Mouse (Mus musculus): ENCODE measurements around the gene Chrd. TPM values are rescaled to one million over a fixed set of nuclear protein-coding genes. Genes with fewer than 3 reads are reported as not detected.

Gene Chrd
- polyA plus RNA-seq, 1 experiment from 2014 or later, result 1.9 TPM

GRCm38 (mm10) chr16:20724338-20724748, 8.6 kb upstream of the Chrd start:
- WGBS, result 27% methylated on average over 5 of the region's 5 CpGs
- Histone ChIP-seq H3K4me3 (ENCODE audit: low read length) (no peak overlapping the region), H3K4me2 (ENCODE audit: low read depth, low read length) (no peak overlapping the region), H3K36me3 (ENCODE audit: control insufficient read depth, insufficient read depth) (peaks cover 7% of the 10 kb centered on the region), H3K9me3 (replicated peaks; ENCODE audit: control insufficient read depth, low read length) (no peaks in the 10 kb centered on the region), H3K27me3 (ENCODE audit: control insufficient read depth, insufficient read depth, low read length) (peaks cover 2% of the 10 kb centered on the region; the same call in 1 of the 2 replicates), H3K27ac (ENCODE audit: low read length) (no peak overlapping the region), H3K4me1 (ENCODE audit: control insufficient read depth, insufficient read depth, low read length) (no peaks in the 10 kb centered on the region), H3K9ac (ENCODE audit: low read length) (0 out of 2 replicates have a peak overlapping the region, but pooled peaks have one; percentile 14)
- ATAC-seq (replicated peaks; ENCODE audit: extremely low read depth, insufficient read depth, low FRiP score), result no peak; the same call in 1 of the 2 replicates

- ATAC-seq (replicated peaks; ENCODE audit: extremely low read depth, insufficient read depth, low FRiP score), result no peak
- Histone ChIP-seq H3K36me3 (ENCODE audit: control insufficient read depth, insufficient read depth) (peaks cover 7% of the 10 kb centered on the region), H3K9ac (ENCODE audit: low read length) (no peak overlapping the region), H3K4me1 (ENCODE audit: control insufficient read depth, insufficient read depth, low read length) (no peaks in the 10 kb centered on the region), H3K4me2 (ENCODE audit: low read depth, low read length) (no peak overlapping the region), H3K4me3 (ENCODE audit: low read length) (no peak overlapping the region), H3K27me3 (ENCODE audit: control insufficient read depth, insufficient read depth, low read length) (peaks cover 2% of the 10 kb centered on the region), H3K9me3 (replicated peaks; ENCODE audit: control insufficient read depth, low read length) (no peaks in the 10 kb centered on the region), H3K27ac (ENCODE audit: low read length) (no peak overlapping the region)
- WGBS, result 75% methylated on average over 7 of the region's 7 CpGs
Measured at GRCm38 (mm10) chr16:20725321-20725720, 7.6 kb upstream of the Chrd start.

- WGBS, result 76% methylated on average over 4 of the region's 4 CpGs
- no peaks in the 10 kb centered on the region for H3K9me3 ChIP-seq (replicated peaks; ENCODE audit: control insufficient read depth, low read length)
- no peak for ATAC-seq (replicated peaks; ENCODE audit: extremely low read depth, insufficient read depth, low FRiP score)
Measured at GRCm38 (mm10) chr16:20725750-20726149, 7.2 kb upstream of the Chrd start.

GRCm38 (mm10) chr16:20726384-20726783, 6.5 kb upstream of the Chrd start:
- WGBS, result 57% methylated on average over 1 of the region's 1 CpGs

More at GRCm38 (mm10) chr16:20725750-20726149, 7.2 kb upstream of the Chrd start:
- Histone ChIP-seq H3K27me3 (ENCODE audit: control insufficient read depth, insufficient read depth, low read length) (peaks cover 6% of the 10 kb centered on the region), H3K36me3 (ENCODE audit: control insufficient read depth, insufficient read depth) (peaks cover 7% of the 10 kb centered on the region), H3K4me2 (ENCODE audit: low read depth, low read length) (no peak overlapping the region), H3K9ac (ENCODE audit: low read length) (no peak overlapping the region), H3K4me1 (ENCODE audit: control insufficient read depth, insufficient read depth, low read length) (no peaks in the 10 kb centered on the region), H3K27ac (ENCODE audit: low read length) (no peak overlapping the region), H3K4me3 (ENCODE audit: low read length) (no peak overlapping the region)

GRCm38 (mm10) chr16:20730293-20730711, 2.6 kb upstream of the Chrd start:
- WGBS, result 32% methylated on average over 5 of the region's 5 CpGs
- H3K9ac ChIP-seq (ENCODE audit: low read length), result no peak overlapping the region
- peaks cover 33% of the 10 kb centered on the region for H3K27me3 ChIP-seq (ENCODE audit: control insufficient read depth, insufficient read depth, low read length)
- H3K36me3 ChIP-seq (ENCODE audit: control insufficient read depth, insufficient read depth), result no peaks in the 10 kb centered on the region
- no peaks in the 10 kb centered on the region for H3K9me3 ChIP-seq (replicated peaks; ENCODE audit: control insufficient read depth, low read length)
- H3K4me3 ChIP-seq (ENCODE audit: low read length), result no peak overlapping the region
- no peak overlapping the region for H3K27ac ChIP-seq (ENCODE audit: low read length)
- no peak overlapping the region for H3K4me2 ChIP-seq (ENCODE audit: low read depth, low read length)
- peaks cover 6% of the 10 kb centered on the region for H3K4me1 ChIP-seq (ENCODE audit: control insufficient read depth, insufficient read depth, low read length)
- no peak for ATAC-seq (replicated peaks; ENCODE audit: extremely low read depth, insufficient read depth, low FRiP score)

More at GRCm38 (mm10) chr16:20726384-20726783, 6.5 kb upstream of the Chrd start:
- peaks cover 6% of the 10 kb centered on the region for H3K27me3 ChIP-seq (ENCODE audit: control insufficient read depth, insufficient read depth, low read length)
- ATAC-seq (replicated peaks; ENCODE audit: extremely low read depth, insufficient read depth, low FRiP score), result no peak
- H3K4me2 ChIP-seq (ENCODE audit: low read depth, low read length), result no peak overlapping the region
- H3K4me1 ChIP-seq (ENCODE audit: control insufficient read depth, insufficient read depth, low read length), result no peaks in the 10 kb centered on the region
- peaks cover 7% of the 10 kb centered on the region for H3K36me3 ChIP-seq (ENCODE audit: control insufficient read depth, insufficient read depth)
- no peaks in the 10 kb centered on the region for H3K9me3 ChIP-seq (replicated peaks; ENCODE audit: control insufficient read depth, low read length)
- H3K4me3 ChIP-seq (ENCODE audit: low read length), result no peak overlapping the region
- H3K9ac ChIP-seq (ENCODE audit: low read length), result no peak overlapping the region
- H3K27ac ChIP-seq (ENCODE audit: low read length), result no peak overlapping the region

- Histone ChIP-seq H3K27ac (ENCODE audit: low read length) (no peak overlapping the region), H3K27me3 (ENCODE audit: control insufficient read depth, insufficient read depth, low read length) (peaks cover 47% of the 10 kb centered on the region), H3K9ac (ENCODE audit: low read length) (no peak overlapping the region), H3K9me3 (replicated peaks; ENCODE audit: control insufficient read depth, low read length) (no peaks in the 10 kb centered on the region), H3K4me1 (ENCODE audit: control insufficient read depth, insufficient read depth, low read length) (peaks cover 6% of the 10 kb centered on the region), H3K4me3 (ENCODE audit: low read length) (no peak overlapping the region), H3K36me3 (ENCODE audit: control insufficient read depth, insufficient read depth) (no peaks in the 10 kb centered on the region), H3K4me2 (ENCODE audit: low read depth, low read length) (no peak overlapping the region)
- no peak for ATAC-seq (replicated peaks; ENCODE audit: extremely low read depth, insufficient read depth, low FRiP score)
- WGBS, result 58% methylated on average over 5 of the region's 5 CpGs
Measured at GRCm38 (mm10) chr16:20731688-20732087, 1.2 kb upstream of the Chrd start.

- 2% methylated on average over 27 of the region's 30 CpGs for WGBS
- Histone ChIP-seq H3K27ac (ENCODE audit: low read length) (peak overlapping the region; percentile 13; the same call in 1 of the 2 replicates), H3K4me2 (ENCODE audit: low read depth, low read length) (peak overlapping the region; percentile 99), H3K9ac (ENCODE audit: low read length) (peak overlapping the region; percentile 75), H3K36me3 (ENCODE audit: control insufficient read depth, insufficient read depth) (no peaks in the 10 kb centered on the region), H3K4me1 (ENCODE audit: control insufficient read depth, insufficient read depth, low read length) (peaks cover 6% of the 10 kb centered on the region), H3K9me3 (replicated peaks; ENCODE audit: control insufficient read depth, low read length) (no peaks in the 10 kb centered on the region), H3K4me3 (ENCODE audit: low read length) (peak overlapping the region; percentile 70), H3K27me3 (ENCODE audit: control insufficient read depth, insufficient read depth, low read length) (peaks cover 51% of the 10 kb centered on the region)
- peak; percentile 17; the same call in 1 of the 2 replicates for ATAC-seq (replicated peaks; ENCODE audit: extremely low read depth, insufficient read depth, low FRiP score)
Measured at GRCm38 (mm10) chr16:20732251-20732924, 539 bp upstream of the Chrd start.

- H3K4me1 ChIP-seq (ENCODE audit: control insufficient read depth, insufficient read depth, low read length), result peaks cover 6% of the 10 kb centered on the region
- 3% methylated on average over 45 of the region's 45 CpGs for WGBS
- no peak within 1 kb of the TSS for H3K27ac ChIP-seq (ENCODE audit: low read length)
- H3K9ac ChIP-seq (ENCODE audit: low read length), result peak within 1 kb of the TSS; percentile 75
- no peak for ATAC-seq (replicated peaks; ENCODE audit: extremely low read depth, insufficient read depth, low FRiP score)
- peak within 1 kb of the TSS; percentile 99 for H3K4me2 ChIP-seq (ENCODE audit: low read depth, low read length)
- peaks cover 51% of the 10 kb centered on the region for H3K27me3 ChIP-seq (ENCODE audit: control insufficient read depth, insufficient read depth, low read length)
- no peaks in the 10 kb centered on the region for H3K9me3 ChIP-seq (replicated peaks; ENCODE audit: control insufficient read depth, low read length)
- H3K4me3 ChIP-seq (ENCODE audit: low read length), result peak within 1 kb of the TSS; percentile 70
- no peaks in the 10 kb centered on the region for H3K36me3 ChIP-seq (ENCODE audit: control insufficient read depth, insufficient read depth)
Measured at GRCm38 (mm10) chr16:20733731-20734730, 1.1 kb downstream of the Chrd start, which contains the start of gene Thpo. TSS of gene Thpo (minus strand) at chr16:20734511.
